Mouse (Mus musculus): ENCODE data around the gene Mettl1. TPM values are rescaled to one million over a fixed set of nuclear protein-coding genes. Genes with fewer than 3 reads are reported as not detected.

The Mettl1 gene
- polyA plus RNA-seq, 1 experiment, result 20.2 TPM

- Histone ChIP-seq H3K9me3 (replicated peaks; ENCODE audit: control insufficient read depth, insufficient read depth, low read length, poor library complexity, severe bottlenecking) (no peaks in the 10 kb centered on the region), H3K36me3 (ENCODE audit: control insufficient read depth, insufficient read depth, low read length, poor library complexity, severe bottlenecking) (no peaks in the 10 kb centered on the region), H3K9ac (ENCODE audit: low read depth, poor library complexity, severe bottlenecking) (no peak overlapping the region), H3K4me3 (ENCODE audit: low read depth, low read length) (no peak overlapping the region), H3K27ac (ENCODE audit: insufficient read depth, low read length) (no peak overlapping the region), H3K27me3 (ENCODE audit: control insufficient read depth, insufficient read depth, low read length, poor library complexity, severe bottlenecking) (peaks cover 3% of the 10 kb centered on the region; the same call in 1 of the 2 replicates), H3K4me1 (ENCODE audit: control insufficient read depth, insufficient read depth, low read length) (peaks cover 2% of the 10 kb centered on the region)
- no peak for TF ChIP-seq POLR2A (IDR thresholded peaks at IDR 0.05; ENCODE audit: insufficient read depth, low read length)
- no peak for TF ChIP-seq EP300 (IDR thresholded peaks at IDR 0.05; ENCODE audit: insufficient read depth, low read depth, low read length)
- TF ChIP-seq CTCF (IDR thresholded peaks at IDR 0.05; ENCODE audit: low read depth, low read length), result no peak
Measured at GRCm38 (mm10) chr10:127073981-127074380, 32.8 kb downstream of the Mettl1 start.

DNA sequence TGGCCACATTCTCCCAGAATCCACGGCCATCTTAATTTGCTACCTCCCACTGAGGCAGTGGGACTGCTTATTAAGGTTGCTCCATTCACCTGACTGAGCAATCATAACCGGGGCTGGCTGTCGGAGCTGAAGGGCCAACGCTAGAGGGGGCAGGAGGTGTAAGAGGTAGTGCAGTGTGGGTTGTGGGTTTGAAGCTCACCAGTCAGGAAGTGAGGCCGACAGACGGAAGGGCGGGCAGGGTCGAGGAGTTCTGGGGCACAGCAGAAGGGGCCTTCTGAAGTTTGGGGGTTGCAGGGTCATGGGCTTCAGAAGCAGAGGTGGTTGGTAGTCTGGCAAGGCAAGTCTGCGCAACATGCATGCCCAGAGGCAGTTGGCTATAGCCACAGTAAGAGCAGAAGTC lies 33.9 kb downstream of the Mettl1 start, which contains the start of gene Agap2:
Gene Agap2, plus strand, starts transcription at position 205 of the 400 bp plus-strand sequence.
- no peak within 1 kb of the TSS for H3K4me3 ChIP-seq (ENCODE audit: low read depth, low read length)
- peaks cover 2% of the 10 kb centered on the region for H3K4me1 ChIP-seq (ENCODE audit: control insufficient read depth, insufficient read depth, low read length)
- peaks cover 13% of the 10 kb centered on the region for H3K27me3 ChIP-seq (ENCODE audit: control insufficient read depth, insufficient read depth, low read length, poor library complexity, severe bottlenecking)
- no peak within 1 kb of the TSS for H3K27ac ChIP-seq (ENCODE audit: insufficient read depth, low read length)
- no peaks in the 10 kb centered on the region for H3K36me3 ChIP-seq (ENCODE audit: control insufficient read depth, insufficient read depth, low read length, poor library complexity, severe bottlenecking)
- TF ChIP-seq CTCF (IDR thresholded peaks at IDR 0.05; ENCODE audit: low read depth, low read length), result peak; percentile 29
- no peak for TF ChIP-seq EP300 (IDR thresholded peaks at IDR 0.05; ENCODE audit: insufficient read depth, low read depth, low read length)
- no peak for TF ChIP-seq POLR2A (IDR thresholded peaks at IDR 0.05; ENCODE audit: insufficient read depth, low read length)
- no peaks in the 10 kb centered on the region for H3K9me3 ChIP-seq (replicated peaks; ENCODE audit: control insufficient read depth, insufficient read depth, low read length, poor library complexity, severe bottlenecking)
- no peak within 1 kb of the TSS for H3K9ac ChIP-seq (ENCODE audit: low read depth, poor library complexity, severe bottlenecking)

GRCm38 (mm10) chr10:127075651-127076050 lies 34.4 kb downstream of the Mettl1 start:
- TF ChIP-seq POLR2A (IDR thresholded peaks at IDR 0.05; ENCODE audit: insufficient read depth, low read length) (no peak), EP300 (IDR thresholded peaks at IDR 0.05; ENCODE audit: insufficient read depth, low read depth, low read length) (no peak), CTCF (IDR thresholded peaks at IDR 0.05; ENCODE audit: low read depth, low read length) (no peak)
- peaks cover 15% of the 10 kb centered on the region for H3K27me3 ChIP-seq (ENCODE audit: control insufficient read depth, insufficient read depth, low read length, poor library complexity, severe bottlenecking)
- H3K4me3 ChIP-seq (ENCODE audit: low read depth, low read length), result no peak overlapping the region
- H3K4me1 ChIP-seq (ENCODE audit: control insufficient read depth, insufficient read depth, low read length), result peaks cover 2% of the 10 kb centered on the region
- no peak overlapping the region for H3K27ac ChIP-seq (ENCODE audit: insufficient read depth, low read length)
- no peaks in the 10 kb centered on the region for H3K36me3 ChIP-seq (ENCODE audit: control insufficient read depth, insufficient read depth, low read length, poor library complexity, severe bottlenecking)
- H3K9ac ChIP-seq (ENCODE audit: low read depth, poor library complexity, severe bottlenecking), result no peak overlapping the region
- no peaks in the 10 kb centered on the region for H3K9me3 ChIP-seq (replicated peaks; ENCODE audit: control insufficient read depth, insufficient read depth, low read length, poor library complexity, severe bottlenecking)

GRCm38 (mm10) chr10:127076082-127076481 lies 34.9 kb downstream of the Mettl1 start:
- no peak for TF ChIP-seq EP300 (IDR thresholded peaks at IDR 0.05; ENCODE audit: insufficient read depth, low read depth, low read length)
- TF ChIP-seq CTCF (IDR thresholded peaks at IDR 0.05; ENCODE audit: low read depth, low read length), result no peak
- no peak for TF ChIP-seq POLR2A (IDR thresholded peaks at IDR 0.05; ENCODE audit: insufficient read depth, low read length)
- Histone ChIP-seq H3K36me3 (ENCODE audit: control insufficient read depth, insufficient read depth, low read length, poor library complexity, severe bottlenecking) (no peaks in the 10 kb centered on the region), H3K4me1 (ENCODE audit: control insufficient read depth, insufficient read depth, low read length) (peaks cover 2% of the 10 kb centered on the region), H3K27me3 (ENCODE audit: control insufficient read depth, insufficient read depth, low read length, poor library complexity, severe bottlenecking) (peaks cover 15% of the 10 kb centered on the region), H3K27ac (ENCODE audit: insufficient read depth, low read length) (no peak overlapping the region), H3K9me3 (replicated peaks; ENCODE audit: control insufficient read depth, insufficient read depth, low read length, poor library complexity, severe bottlenecking) (no peaks in the 10 kb centered on the region), H3K9ac (ENCODE audit: low read depth, poor library complexity, severe bottlenecking) (no peak overlapping the region), H3K4me3 (ENCODE audit: low read depth, low read length) (no peak overlapping the region)

DNA sequence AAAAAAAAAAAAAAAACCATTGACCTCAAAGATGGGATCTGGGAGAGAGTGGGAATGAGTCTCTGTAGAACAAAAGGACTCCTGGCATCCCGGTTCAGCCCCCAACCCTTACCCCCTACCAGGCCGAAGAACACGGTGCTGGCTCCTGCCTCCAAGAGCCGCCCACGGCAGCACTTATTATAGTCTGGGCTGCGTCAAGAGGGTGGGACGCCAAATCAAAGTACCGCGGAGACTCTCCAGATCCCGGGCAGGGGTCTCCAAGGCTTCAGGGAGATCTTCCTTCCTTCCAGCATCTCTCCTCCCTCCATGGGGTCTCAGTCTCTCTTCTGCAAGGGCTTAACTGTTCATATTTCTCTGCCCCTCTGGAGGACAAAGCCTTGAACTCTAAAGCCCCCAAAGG lies 36.3 kb downstream of the Mettl1 start:
- no peaks in the 10 kb centered on the region for H3K36me3 ChIP-seq (ENCODE audit: control insufficient read depth, insufficient read depth, low read length, poor library complexity, severe bottlenecking)
- no peak overlapping the region for H3K27ac ChIP-seq (ENCODE audit: insufficient read depth, low read length)
- H3K9ac ChIP-seq (ENCODE audit: low read depth, poor library complexity, severe bottlenecking), result no peak overlapping the region
- TF ChIP-seq POLR2A (IDR thresholded peaks at IDR 0.05; ENCODE audit: insufficient read depth, low read length), result no peak
- TF ChIP-seq CTCF (IDR thresholded peaks at IDR 0.05; ENCODE audit: low read depth, low read length), result no peak
- TF ChIP-seq EP300 (IDR thresholded peaks at IDR 0.05; ENCODE audit: insufficient read depth, low read depth, low read length), result no peak
- H3K4me3 ChIP-seq (ENCODE audit: low read depth, low read length), result no peak overlapping the region
- H3K9me3 ChIP-seq (replicated peaks; ENCODE audit: control insufficient read depth, insufficient read depth, low read length, poor library complexity, severe bottlenecking), result no peaks in the 10 kb centered on the region
- H3K27me3 ChIP-seq (ENCODE audit: control insufficient read depth, insufficient read depth, low read length, poor library complexity, severe bottlenecking), result peaks cover 15% of the 10 kb centered on the region
- H3K4me1 ChIP-seq (ENCODE audit: control insufficient read depth, insufficient read depth, low read length), result no peaks in the 10 kb centered on the region

- Histone ChIP-seq H3K36me3 (ENCODE audit: control insufficient read depth, insufficient read depth, low read length, poor library complexity, severe bottlenecking) (no peaks in the 10 kb centered on the region), H3K4me1 (ENCODE audit: control insufficient read depth, insufficient read depth, low read length) (no peaks in the 10 kb centered on the region), H3K4me3 (ENCODE audit: low read depth, low read length) (no peak overlapping the region; the same call in 1 of the 2 replicates), H3K9ac (ENCODE audit: low read depth, poor library complexity, severe bottlenecking) (no peak overlapping the region), H3K27ac (ENCODE audit: insufficient read depth, low read length) (no peak overlapping the region), H3K9me3 (replicated peaks; ENCODE audit: control insufficient read depth, insufficient read depth, low read length, poor library complexity, severe bottlenecking) (no peaks in the 10 kb centered on the region), H3K27me3 (ENCODE audit: control insufficient read depth, insufficient read depth, low read length, poor library complexity, severe bottlenecking) (peaks cover 15% of the 10 kb centered on the region)
- TF ChIP-seq POLR2A (IDR thresholded peaks at IDR 0.05; ENCODE audit: insufficient read depth, low read length) (no peak), EP300 (IDR thresholded peaks at IDR 0.05; ENCODE audit: insufficient read depth, low read depth, low read length) (no peak), CTCF (IDR thresholded peaks at IDR 0.05; ENCODE audit: low read depth, low read length) (no peak)
Measured at GRCm38 (mm10) chr10:127078001-127078676, 36.9 kb downstream of the Mettl1 start.
